Mouse (Mus musculus) hindbrain, embryonic 10.5 days (tissue): ENCODE data around the gene Eif4g3. TPM values are rescaled to one million over a fixed set of nuclear protein-coding genes. Genes with fewer than 3 reads are reported as not detected.
"Not testable (repeated sequence)": the region's sequence is repeated elsewhere in the genome, so short reads cannot be mapped to it uniquely, and the experiment has no call there.

ENCODE experiments used
- DNase-seq: peaks from one replicate; pipeline ENCODE4 v3.0.0-alpha.2; 2017; ENCODE audit warnings: low spot score
- H3K27ac ChIP-seq: fragments of 300-500 bp; sonication (generic); 2 replicates; pipeline ENCODE4 v1.5.1; 2016; ENCODE audit warnings: mild to moderate bottlenecking, moderate library complexity
- H3K27me3 ChIP-seq: fragments of 300-500 bp; sonication (generic); 2 replicates; pipeline ENCODE4 v1.6.1; 2016; ENCODE audit warnings: mild to moderate bottlenecking; ENCODE audit not compliant: poor library complexity, insufficient read depth, severe bottlenecking
- H3K36me3 ChIP-seq: fragments of 300-500 bp; sonication (generic); 2 replicates; pipeline ENCODE4 v1.6.1; 2016; ENCODE audit warnings: mild to moderate bottlenecking, moderate library complexity
- H3K4me1 ChIP-seq: fragments of 300-500 bp; sonication (generic); replicated peaks from 2 replicates; pipeline ENCODE4 v1.6.1; 2016; ENCODE audit warnings: mild to moderate bottlenecking
- H3K4me3 ChIP-seq: fragments of 300-500 bp; sonication (generic); 2 replicates; pipeline ENCODE4 v1.5.1; 2016; ENCODE audit warnings: mild to moderate bottlenecking, moderate library complexity
- H3K9me3 ChIP-seq: fragments of 300-500 bp; sonication (generic); 2 replicates; pipeline ENCODE4 v1.6.1; 2016; ENCODE audit warnings: mild to moderate bottlenecking, moderate library complexity
- WGBS: fragments of 180-500 bp; shearing (Covaris S2); methylation state at CpG from one replicate; pipeline ENCODE4 v1.1.7; 2016; 5-methylcytosine and 5-hydroxymethylcytosine counted together
- polyA plus RNA-seq: library from polyadenylated mRNA; unstranded; fragments of >200 nt; fragmentation: Nextera tagmentation; extraction: Ambion mirVana; gene quantifications from 2 replicates; pipeline ENCODE4 v1.2.1, GENCODE M21; 2016

Gene Eif4g3
- polyA plus RNA-seq, 1 experiment from 2014 or later, result 42.4 TPM

GRCm38 (mm10) chr4:137963881-137964584 lies 28.8 kb upstream of the Eif4g3 start:
- no peak overlapping the region for H3K4me3 ChIP-seq
- no peaks in the 10 kb centered on the region for H3K27me3 ChIP-seq
- peaks cover 7% of the 10 kb centered on the region; the same call in 1 of the 2 replicates for H3K9me3 ChIP-seq
- 0 out of 2 replicates have a peak, but pooled peaks cover 3% of the 10 kb centered on the region for H3K4me1 ChIP-seq
- H3K27ac ChIP-seq, result no peak overlapping the region
- peak; percentile 79 for DNase-seq
- peaks cover 57% of the 10 kb centered on the region for H3K36me3 ChIP-seq
- 65% methylated on average over 9 of the region's 9 CpGs for WGBS

- Histone ChIP-seq H3K27ac (no peak overlapping the region), H3K9me3 (peaks cover 3% of the 10 kb centered on the region; the same call in 1 of the 2 replicates), H3K4me1 (0 out of 2 replicates have a peak, but pooled peaks cover 3% of the 10 kb centered on the region), H3K27me3 (no peaks in the 10 kb centered on the region), H3K36me3 (peaks cover 52% of the 10 kb centered on the region), H3K4me3 (no peak overlapping the region)
- WGBS, result 93% methylated on average over 11 of the region's 11 CpGs
- no peak for DNase-seq
Measured at GRCm38 (mm10) chr4:137964585-137964930, 28.3 kb upstream of the Eif4g3 start.

DNA sequence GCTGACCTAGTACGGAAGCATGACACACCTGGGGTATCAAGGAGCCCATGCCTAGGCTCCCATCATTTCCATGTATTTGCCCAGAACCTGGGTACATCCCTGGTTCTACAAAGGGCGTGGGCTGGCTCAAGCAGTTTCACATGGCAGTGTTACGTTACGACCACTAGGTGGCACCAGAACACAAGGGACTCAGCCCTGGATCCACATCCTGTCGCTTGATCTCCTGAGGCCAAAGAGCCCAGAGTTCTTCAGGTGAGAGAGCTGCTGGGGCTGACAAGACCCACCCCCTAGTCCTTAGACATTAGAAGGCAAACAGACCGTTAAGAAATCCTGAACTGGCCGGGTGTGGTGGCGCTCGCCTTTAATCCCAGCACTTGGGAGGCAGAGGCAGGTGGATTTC lies 24.6 kb upstream of the Eif4g3 start:
- no peak overlapping the region for H3K4me3 ChIP-seq
- H3K27ac ChIP-seq, result no peak overlapping the region
- 11% methylated on average over 9 of the region's 9 CpGs for WGBS
- H3K4me1 ChIP-seq, result 0 out of 2 replicates have a peak, but pooled peaks cover 3% of the 10 kb centered on the region
- H3K27me3 ChIP-seq, result no peaks in the 10 kb centered on the region
- H3K36me3 ChIP-seq, result peaks cover 15% of the 10 kb centered on the region
- peak; percentile 74 for DNase-seq
- H3K9me3 ChIP-seq, result no peaks in the 10 kb centered on the region

DNA sequence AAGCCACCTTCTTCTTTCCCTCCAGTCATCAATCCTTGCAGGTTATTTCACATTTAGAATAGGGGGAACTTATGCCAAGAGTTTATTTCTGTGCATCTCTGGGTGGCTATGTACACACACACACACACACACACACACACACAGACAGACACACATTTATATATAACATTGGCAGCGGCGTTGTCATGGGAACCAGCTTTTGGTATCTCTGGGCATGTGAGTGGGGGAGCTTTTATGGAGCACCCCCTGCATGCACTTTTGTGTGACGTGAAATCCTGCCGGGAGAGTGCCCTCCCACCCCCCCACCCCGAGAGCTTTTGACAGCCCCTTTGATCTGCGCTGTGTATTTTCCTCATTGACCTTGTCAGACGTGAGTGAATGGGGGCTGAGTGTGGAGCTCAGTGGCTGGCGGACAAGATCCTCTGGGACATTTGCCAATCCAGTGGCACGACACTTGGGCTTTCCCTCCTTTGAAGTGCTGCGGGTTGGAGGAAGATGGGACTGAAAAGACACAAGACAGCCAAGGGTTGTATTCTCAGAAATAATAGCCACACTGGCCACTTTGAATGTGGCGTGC lies 22.1 kb upstream of the Eif4g3 start:
- no CpG with 5 or more reads among the region's 11 CpGs for WGBS
- not testable (repeated sequence) for H3K4me1 ChIP-seq, H3K4me3 ChIP-seq, H3K36me3 ChIP-seq, H3K27ac ChIP-seq, DNase-seq, H3K27me3 ChIP-seq, H3K9me3 ChIP-seq

- not testable (repeated sequence) for H3K36me3 ChIP-seq, H3K9me3 ChIP-seq, H3K4me1 ChIP-seq, DNase-seq, H3K27me3 ChIP-seq, H3K27ac ChIP-seq, H3K4me3 ChIP-seq
- WGBS, result no CpG with 5 or more reads among the region's 11 CpGs
Measured at GRCm38 (mm10) chr4:137974856-137975432, 17.9 kb upstream of the Eif4g3 start.

DNA sequence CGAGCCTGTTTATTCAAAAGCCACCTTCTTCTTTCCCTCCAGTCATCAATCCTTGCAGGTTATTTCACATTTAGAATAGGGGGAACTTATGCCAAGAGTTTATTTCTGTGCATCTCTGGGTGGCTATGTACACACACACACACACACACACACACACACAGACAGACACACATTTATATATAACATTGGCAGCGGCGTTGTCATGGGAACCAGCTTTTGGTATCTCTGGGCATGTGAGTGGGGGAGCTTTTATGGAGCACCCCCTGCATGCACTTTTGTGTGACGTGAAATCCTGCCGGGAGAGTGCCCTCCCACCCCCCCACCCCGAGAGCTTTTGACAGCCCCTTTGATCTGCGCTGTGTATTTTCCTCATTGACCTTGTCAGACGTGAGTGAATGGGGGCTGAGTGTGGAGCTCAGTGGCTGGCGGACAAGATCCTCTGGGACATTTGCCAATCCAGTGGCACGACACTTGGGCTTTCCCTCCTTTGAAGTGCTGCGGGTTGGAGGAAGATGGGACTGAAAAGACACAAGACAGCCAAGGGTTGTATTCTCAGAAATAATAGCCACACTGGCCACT lies 13.7 kb upstream of the Eif4g3 start:
- no CpG with 5 or more reads among the region's 11 CpGs for WGBS

DNA sequence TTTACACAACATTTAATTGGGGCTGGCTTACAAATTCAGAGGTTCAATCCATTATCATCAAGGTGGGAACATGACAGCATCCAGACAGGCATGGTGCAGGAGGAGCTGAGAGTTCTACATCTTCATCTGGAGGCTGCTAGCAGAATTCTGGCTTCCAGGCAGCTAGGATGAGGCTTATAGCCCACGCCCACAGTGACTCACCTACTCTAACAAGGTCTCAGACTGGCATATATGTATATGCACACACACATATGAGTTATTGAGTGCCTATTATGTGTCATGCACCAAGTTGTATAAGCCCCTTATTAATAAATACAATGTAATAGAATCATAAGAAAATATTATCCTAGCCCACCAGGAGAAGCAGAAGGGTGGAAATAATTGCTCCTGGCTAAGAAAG lies 10.0 kb upstream of the Eif4g3 start:
- Histone ChIP-seq H3K36me3 (no peaks in the 10 kb centered on the region), H3K27me3 (no peaks in the 10 kb centered on the region), H3K9me3 (no peaks in the 10 kb centered on the region), H3K4me3 (no peak overlapping the region), H3K27ac (no peak overlapping the region), H3K4me1 (peaks cover 5% of the 10 kb centered on the region)
- WGBS, result 84% methylated on average over 1 of the region's 1 CpGs
- no peak for DNase-seq

More for the DNA sequence above, 13.7 kb upstream of the Eif4g3 start:
- H3K36me3 ChIP-seq, H3K4me3 ChIP-seq, H3K4me1 ChIP-seq, H3K9me3 ChIP-seq, H3K27ac ChIP-seq, H3K27me3 ChIP-seq, DNase-seq: not testable (repeated sequence)

- Histone ChIP-seq H3K36me3 (no peaks in the 10 kb centered on the region), H3K27ac (no peak overlapping the region), H3K4me1 (peaks cover 11% of the 10 kb centered on the region), H3K4me3 (no peak overlapping the region), H3K27me3 (peaks cover 5% of the 10 kb centered on the region; the same call in 1 of the 2 replicates), H3K9me3 (no peaks in the 10 kb centered on the region)
- 50% methylated on average over 10 of the region's 10 CpGs for WGBS
- peak; percentile 20 for DNase-seq
Measured at GRCm38 (mm10) chr4:137984212-137984611, 8.6 kb upstream of the Eif4g3 start.

GRCm38 (mm10) chr4:137984746-137985145 lies 8.1 kb upstream of the Eif4g3 start:
- no peak for DNase-seq
- WGBS, result 84% methylated on average over 5 of the region's 5 CpGs
- no peaks in the 10 kb centered on the region for H3K9me3 ChIP-seq
- H3K27ac ChIP-seq, result no peak overlapping the region
- H3K4me1 ChIP-seq, result peaks cover 11% of the 10 kb centered on the region
- no peaks in the 10 kb centered on the region for H3K36me3 ChIP-seq
- no peak overlapping the region for H3K4me3 ChIP-seq
- peaks cover 9% of the 10 kb centered on the region; the same call in 1 of the 2 replicates for H3K27me3 ChIP-seq

- 88% methylated on average over 5 of the region's 5 CpGs for WGBS
- Histone ChIP-seq H3K9me3 (no peaks in the 10 kb centered on the region), H3K27me3 (peaks cover 26% of the 10 kb centered on the region), H3K36me3 (no peaks in the 10 kb centered on the region), H3K4me1 (peaks cover 26% of the 10 kb centered on the region), H3K27ac (no peak overlapping the region), H3K4me3 (no peak overlapping the region)
- no peak for DNase-seq
Measured at GRCm38 (mm10) chr4:137989426-137989825, 3.4 kb upstream of the Eif4g3 start.

DNA sequence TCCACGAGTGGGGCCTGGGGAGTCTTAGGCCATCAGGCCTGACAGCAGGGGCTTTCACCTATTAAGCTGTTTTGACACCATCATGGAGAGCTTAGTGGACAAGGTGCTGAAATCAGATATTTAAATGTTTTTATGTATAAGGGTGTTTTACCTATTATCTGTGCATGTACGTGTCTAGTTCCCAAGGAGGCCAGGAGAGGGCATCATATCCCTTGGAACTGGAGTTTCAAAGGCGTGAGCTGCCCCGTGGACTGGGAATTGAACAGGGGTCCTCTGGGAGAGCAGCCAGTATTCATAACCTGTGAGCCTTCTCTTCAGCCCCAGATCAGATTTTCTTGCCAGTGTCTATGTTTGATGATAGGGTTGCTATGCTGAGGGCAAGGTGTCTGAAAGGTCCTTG lies 2.4 kb upstream of the Eif4g3 start:
- Histone ChIP-seq H3K9me3 (no peaks in the 10 kb centered on the region), H3K4me1 (peaks cover 35% of the 10 kb centered on the region), H3K27ac (no peak overlapping the region), H3K27me3 (peaks cover 26% of the 10 kb centered on the region), H3K4me3 (no peak overlapping the region), H3K36me3 (peaks cover 5% of the 10 kb centered on the region)
- 81% methylated on average over 4 of the region's 4 CpGs for WGBS
- no peak for DNase-seq

DNA sequence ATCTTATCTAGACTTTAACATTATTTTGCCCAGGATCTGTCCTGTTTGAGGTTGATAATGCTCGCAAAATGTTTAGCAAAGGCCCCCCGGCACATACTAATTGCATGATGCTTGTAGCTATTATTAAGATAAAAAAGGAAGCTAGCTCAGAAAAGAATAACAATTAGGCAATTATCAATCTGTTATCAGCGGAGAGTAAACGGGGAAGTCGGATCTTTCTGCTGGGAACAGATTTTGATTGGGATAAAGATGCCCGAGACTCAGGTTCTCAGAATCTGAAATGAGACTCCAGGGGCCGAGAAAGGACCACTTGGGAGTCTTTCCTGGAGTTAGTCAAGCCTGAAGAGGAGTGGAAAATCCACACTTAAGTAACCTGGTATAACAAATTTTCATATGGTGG lies 1.6 kb upstream of the Eif4g3 start:
- peaks cover 26% of the 10 kb centered on the region for H3K27me3 ChIP-seq
- WGBS, result 73% methylated on average over 7 of the region's 7 CpGs
- no peaks in the 10 kb centered on the region for H3K9me3 ChIP-seq

DNA sequence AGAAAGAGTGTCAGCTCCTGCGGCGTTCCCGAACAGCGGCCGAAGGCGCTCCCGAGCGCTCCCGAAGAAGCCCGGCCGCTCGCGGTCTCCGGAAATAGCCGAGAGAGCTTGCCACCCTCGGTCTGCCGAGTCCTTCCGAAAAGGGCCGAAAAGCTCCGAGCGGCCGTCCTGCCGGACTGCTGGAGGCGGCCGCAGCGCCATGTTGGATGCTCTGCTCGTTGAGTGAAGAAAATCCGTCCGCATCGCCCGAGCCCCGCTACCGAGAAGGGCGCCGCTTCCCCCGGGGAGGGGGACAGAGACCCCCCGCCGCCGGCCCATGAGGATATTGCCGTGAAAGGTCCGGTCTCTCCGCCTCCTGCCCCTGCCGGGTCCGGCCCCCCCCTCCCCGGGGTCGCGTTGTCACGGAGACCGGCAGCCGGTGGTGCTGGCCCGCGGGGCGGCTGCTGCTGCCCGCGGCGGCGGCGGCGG lies 503 bp downstream of the Eif4g3 start:
- H3K4me1 ChIP-seq, result peaks cover 51% of the 10 kb centered on the region
- peaks cover 31% of the 10 kb centered on the region for H3K36me3 ChIP-seq
- WGBS, result under 1% methylated on average over 59 of the region's 59 CpGs

More for the DNA sequence above, 1.6 kb upstream of the Eif4g3 start:
- no peak overlapping the region for H3K4me3 ChIP-seq
- H3K4me1 ChIP-seq, result peaks cover 43% of the 10 kb centered on the region
- no peak overlapping the region for H3K27ac ChIP-seq
- peaks cover 13% of the 10 kb centered on the region for H3K36me3 ChIP-seq
- DNase-seq, result no peak

More for the DNA sequence above, 503 bp downstream of the Eif4g3 start:
- DNase-seq, result peak; percentile 99
- peak overlapping the region; percentile 100 for H3K4me3 ChIP-seq
- H3K27me3 ChIP-seq, result peaks cover 26% of the 10 kb centered on the region
- H3K9me3 ChIP-seq, result no peaks in the 10 kb centered on the region
- peak overlapping the region; percentile 99 for H3K27ac ChIP-seq
